Mouse (Mus musculus): ENCODE results near the gene Runx2. TPM values are rescaled to one million over a fixed set of nuclear protein-coding genes. Genes with fewer than 3 reads are reported as not detected.

Runx2 gene
- total and polyA plus RNA-seq, 3 experiments, result not detected

DNA sequence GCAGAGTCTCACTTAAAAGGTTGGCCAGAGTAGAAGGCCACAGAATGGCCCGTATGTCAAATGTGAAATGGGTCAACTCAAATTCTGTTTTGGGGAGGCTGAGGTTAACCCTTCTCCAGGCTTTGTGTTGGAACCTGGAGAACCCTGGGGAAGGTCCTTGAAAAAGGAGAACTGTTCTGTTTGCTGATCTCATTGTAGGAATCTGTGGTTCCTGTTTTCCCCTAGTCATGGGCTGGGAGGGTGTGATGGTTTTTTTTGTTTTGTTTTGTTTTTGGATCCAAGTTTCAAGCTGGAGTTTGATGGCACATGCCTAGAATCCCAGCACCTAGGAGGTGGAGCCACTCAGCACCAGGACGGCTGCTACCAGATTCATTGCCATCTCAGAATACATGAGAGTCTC is 31.5 kb downstream of the Runx2 start:
- H3K27ac ChIP-seq (ENCODE audit: control insufficient read depth, low read depth, low read length), result 0 out of 2 replicates have a peak overlapping the region, but pooled peaks have one; percentile 31
- H3K79me2 ChIP-seq (ENCODE audit: control insufficient read depth, insufficient read depth, low read length, poor library complexity), result no peaks in the 10 kb centered on the region
- peaks cover 14 to 15% of the 10 kb centered on the region in 2 experiments for H3K4me1 ChIP-seq (ENCODE audit: control insufficient read depth in 1 of 2, insufficient read depth in 2 of 2, low read length in 2 of 2)
- TF ChIP-seq ZC3H11A (IDR thresholded peaks at IDR 0.05; ENCODE audit: low read depth, low read length) (no peak), NRF1 (IDR thresholded peaks at IDR 0.05; ENCODE audit: insufficient read depth, low read depth, low read length, poor library complexity, severe bottlenecking) (no peak), EP300 (IDR thresholded peaks at IDR 0.05; ENCODE audit: low read depth in 1 of 2, low read length in 2 of 2) (peak in 1 of 2 experiments; percentile 46; a peak in 2 of 4 replicates), ETS1 (IDR thresholded peaks at IDR 0.05; ENCODE audit: low read depth, low read length) (no peak), ZNF384 (IDR thresholded peaks at IDR 0.05; ENCODE audit: low read depth, low read length) (peak; percentile 72), RAD21 (IDR thresholded peaks at IDR 0.05; ENCODE audit: low read depth, low read length) (no peak), USF2 (IDR thresholded peaks at IDR 0.05; ENCODE audit: borderline replicate concordance in 1 of 2, insufficient read depth in 1 of 2, low read depth in 1 of 2, low read length in 2 of 2) (no peak), JUND (IDR thresholded peaks at IDR 0.05; ENCODE audit: low read depth, low read length) (no peak), UBTF (IDR thresholded peaks at IDR 0.05; ENCODE audit: borderline replicate concordance, insufficient read depth, low read depth, low read length) (no peak), POLR2AphosphoS2 (IDR thresholded peaks at IDR 0.05; ENCODE audit: low read length) (no peak), RCOR1 (IDR thresholded peaks at IDR 0.05; ENCODE audit: low read depth, low read length) (no peak), ZKSCAN1 (IDR thresholded peaks at IDR 0.05; ENCODE audit: low read depth, low read length) (0 out of 2 replicates have a peak, but pooled peaks have one; percentile 63), POLR2A (IDR thresholded peaks at IDR 0.05; ENCODE audit: control insufficient read depth in 1 of 2, insufficient read depth in 1 of 2, low read depth in 1 of 2, low read length in 2 of 2, poor library complexity in 1 of 2) (no peak), CHD1 (IDR thresholded peaks at IDR 0.05; ENCODE audit: low read depth, low read length) (no peak), MEF2A (IDR thresholded peaks at IDR 0.05; ENCODE audit: extremely low read depth, insufficient replicate concordance, low read depth, low read length, poor library complexity, severe bottlenecking) (no peak), E2F4 (IDR thresholded peaks at IDR 0.05; ENCODE audit: borderline replicate concordance, low read depth, low read length) (no peak), CTCF (IDR thresholded peaks at IDR 0.05 in 2 of 3, conservative IDR thresholded peaks at IDR 0.05 in 1 of 3; ENCODE audit: control insufficient read depth in 1 of 3, insufficient read depth in 1 of 3, low read depth in 2 of 3, low read length in 3 of 3, poor library complexity in 1 of 3, severe bottlenecking in 1 of 3) (no peak), TAL1 (IDR thresholded peaks at IDR 0.05; ENCODE audit: low read length) (no peak)
- DNase-seq (ENCODE audit: low read depth, low spot score), result peak; percentile 73
- no peaks in the 10 kb centered on the region for H3K27me3 ChIP-seq (ENCODE audit: control insufficient read depth in 1 of 2, insufficient read depth in 2 of 2, low read length in 2 of 2)
- H3K9ac ChIP-seq (ENCODE audit: control insufficient read depth, low read depth, low read length, poor library complexity, severe bottlenecking), result no peak overlapping the region
- no peaks in the 10 kb centered on the region for H3K9me3 ChIP-seq (replicated peaks; ENCODE audit: insufficient read depth, low read length)
- no peak overlapping the region for H3K4me3 ChIP-seq (ENCODE audit: control insufficient read depth in 1 of 2, insufficient read depth in 1 of 2, low read depth in 2 of 2, low read length in 2 of 2)
- peaks cover 0 to 33% of the 10 kb centered on the region in 2 experiments; a peak in 2 of 4 replicates for H3K36me3 ChIP-seq (ENCODE audit: control insufficient read depth in 1 of 2, insufficient read depth in 2 of 2, low read length in 2 of 2)

DNA sequence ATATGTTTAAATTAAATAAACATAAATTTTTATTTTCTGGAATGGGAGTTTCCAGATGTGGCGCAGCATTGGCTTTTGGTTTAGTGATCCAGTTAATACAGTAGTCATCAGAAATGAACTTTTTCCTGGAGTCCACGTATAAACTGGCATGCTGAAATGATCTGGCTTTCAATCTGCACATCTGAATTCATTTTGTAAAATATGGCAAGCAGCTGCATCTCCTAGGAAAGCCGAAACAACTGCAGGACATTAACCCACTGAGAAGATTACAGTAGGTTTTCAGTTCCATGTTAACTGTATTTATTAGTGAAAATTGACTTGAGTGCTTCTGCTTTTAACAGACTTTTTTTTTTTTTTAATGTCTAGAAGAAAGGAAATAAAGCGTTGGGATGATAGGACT is 32.2 kb downstream of the Runx2 start:
- peaks cover 15% of the 10 kb centered on the region in 2 experiments for H3K4me1 ChIP-seq (ENCODE audit: control insufficient read depth in 1 of 2, insufficient read depth in 2 of 2, low read length in 2 of 2)
- no peaks in the 10 kb centered on the region for H3K27me3 ChIP-seq (ENCODE audit: control insufficient read depth in 1 of 2, insufficient read depth in 2 of 2, low read length in 2 of 2)
- no peak overlapping the region for H3K9ac ChIP-seq (ENCODE audit: control insufficient read depth, low read depth, low read length, poor library complexity, severe bottlenecking)
- no peaks in the 10 kb centered on the region for H3K9me3 ChIP-seq (replicated peaks; ENCODE audit: insufficient read depth, low read length)
- H3K4me3 ChIP-seq (ENCODE audit: control insufficient read depth in 1 of 2, insufficient read depth in 1 of 2, low read depth in 2 of 2, low read length in 2 of 2), result no peak overlapping the region
- TF ChIP-seq ZNF384 (IDR thresholded peaks at IDR 0.05; ENCODE audit: low read depth, low read length), result 0 out of 2 replicates have a peak, but pooled peaks have one; percentile 18
- TF ChIP-seq MEF2A (IDR thresholded peaks at IDR 0.05; ENCODE audit: extremely low read depth, insufficient replicate concordance, low read depth, low read length, poor library complexity, severe bottlenecking), result no peak
- no peak for TF ChIP-seq NRF1 (IDR thresholded peaks at IDR 0.05; ENCODE audit: insufficient read depth, low read depth, low read length, poor library complexity, severe bottlenecking)
- no peak for TF ChIP-seq ZKSCAN1 (IDR thresholded peaks at IDR 0.05; ENCODE audit: low read depth, low read length)
- TF ChIP-seq USF2 (IDR thresholded peaks at IDR 0.05; ENCODE audit: borderline replicate concordance in 1 of 2, insufficient read depth in 1 of 2, low read depth in 1 of 2, low read length in 2 of 2), result no peak
- no peak for TF ChIP-seq UBTF (IDR thresholded peaks at IDR 0.05; ENCODE audit: borderline replicate concordance, insufficient read depth, low read depth, low read length)
- TF ChIP-seq ETS1 (IDR thresholded peaks at IDR 0.05; ENCODE audit: low read depth, low read length), result no peak
- no peak for TF ChIP-seq SMC3 (IDR thresholded peaks at IDR 0.05; ENCODE audit: low read depth, low read length)
- DNase-seq (ENCODE audit: low read depth, low spot score), result no peak
- no peak overlapping the region for H3K27ac ChIP-seq (ENCODE audit: control insufficient read depth, low read depth, low read length)
- H3K79me2 ChIP-seq (ENCODE audit: control insufficient read depth, insufficient read depth, low read length, poor library complexity), result peaks cover 2% of the 10 kb centered on the region; the same call in 1 of the 2 replicates
- peaks cover 0 to 36% of the 10 kb centered on the region in 2 experiments; a peak in 2 of 4 replicates for H3K36me3 ChIP-seq (ENCODE audit: control insufficient read depth in 1 of 2, insufficient read depth in 2 of 2, low read length in 2 of 2)
